12 mouse cellular contexts compared by ENCODE assay signal in the genomic region with DNA sequence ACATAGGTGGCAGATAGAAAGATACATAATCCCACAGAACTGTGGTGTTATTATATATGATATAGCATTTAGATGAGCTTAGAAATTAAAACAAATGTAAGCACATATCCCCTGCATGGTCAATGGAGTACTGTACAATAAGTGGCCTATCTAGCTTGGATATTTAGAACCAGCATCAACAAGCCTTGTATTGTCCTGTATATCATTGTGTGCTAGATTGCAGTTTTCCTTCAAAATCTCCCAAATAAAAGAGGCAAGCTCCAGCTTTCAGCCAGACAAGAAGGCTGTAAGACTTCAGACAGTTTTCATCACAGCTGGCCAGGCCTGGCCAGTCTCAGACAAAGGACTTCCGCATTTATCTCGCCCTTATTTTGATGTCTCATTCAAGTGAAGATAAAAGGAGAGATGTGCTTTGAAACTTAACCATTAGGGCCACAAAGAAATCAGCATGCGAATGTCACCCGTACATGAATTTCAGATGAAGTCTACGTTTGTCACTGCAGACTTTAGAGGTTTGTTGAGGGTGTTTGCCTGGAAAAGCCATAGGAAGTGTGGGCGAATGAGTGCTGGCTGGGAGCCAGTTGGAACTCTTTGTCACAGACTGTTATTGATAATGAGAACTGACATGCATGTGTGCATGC.
DNase-seq lines count a peak whose midpoint lies in the region; ATAC-seq and TF ChIP-seq lines count a peak whose summit lies in the region.
"Had no signal": no experiment of that assay in that cellular context is flagged by ENCODE, and none has a peak within 500 bp of the region (broad histone marks: within the 10 kb centered on the region; RNA-seq: fewer than 3 reads in every experiment).

No protein-coding gene starts in this region.

- H3K4me3 ChIP-seq in embryonic facial prominence, embryonic 10.5 days = no peak overlapping the region
- H3K4me3 ChIP-seq in heart, postnatal 0 days (ENCODE audit: low read depth, low read length) = no peak overlapping the region
- H3K4me3 ChIP-seq: gastrocnemius, adult 2 months; kidney, embryonic 15.5 days; limb, embryonic 15.5 days had no signal

- intact Hi-C loops in left cerebral cortex, postnatal 4 days (cut with DNase I) = no loop called here

- no peaks in the 10 kb centered on the region for H3K9me3 ChIP-seq in embryonic facial prominence, embryonic 10.5 days
- H3K9me3 ChIP-seq in heart, postnatal 0 days (replicated peaks; ENCODE audit: control insufficient read depth, low read length) = no peaks in the 10 kb centered on the region
- H3K9me3 ChIP-seq: kidney, embryonic 15.5 days; limb, embryonic 15.5 days had no signal

- peaks cover 12% of the 10 kb centered on the region; the same call in 1 of the 2 replicates for H3K4me1 ChIP-seq in embryonic facial prominence, embryonic 10.5 days
- H3K4me1 ChIP-seq in heart, postnatal 0 days (ENCODE audit: control insufficient read depth, insufficient read depth) = no peaks in the 10 kb centered on the region
- H3K4me1 ChIP-seq: kidney, embryonic 15.5 days; limb, embryonic 15.5 days had no signal

- no peak overlapping the region for H3K9ac ChIP-seq in heart, postnatal 0 days (replicated peaks; ENCODE audit: low read depth, low read length)
- H3K9ac ChIP-seq: kidney, embryonic 15.5 days; limb, embryonic 15.5 days had no signal

- DNase-seq in left cerebral cortex, postnatal 4 days = peak; percentile 45
- DNase-seq in left cerebral cortex, adult 11 months (ENCODE audit: low spot score) = no peak
- DNase-seq in embryonic facial prominence, embryonic 10.5 days (ENCODE audit: low spot score) = no peak
- no peak for DNase-seq in heart, postnatal 0 days (ENCODE audit: low spot score)
- peak; percentile 34 for DNase-seq in mesoderm, embryonic 11.5 days (ENCODE audit: low read depth, low spot score)
- no peak for DNase-seq in cerebellum, adult 11 months
- DNase-seq in kidney, adult 9 months = no peak
- no peak for DNase-seq in right cerebral cortex, postnatal 14 days
- DNase-seq: adrenal gland, adult 2 months; gastrocnemius, adult 2 months had no signal

- H3K4me2 ChIP-seq in heart, postnatal 0 days (ENCODE audit: low read depth, low read length) = no peak overlapping the region
- H3K4me2 ChIP-seq: kidney, embryonic 15.5 days; limb, embryonic 15.5 days had no signal

- 71% methylated on average over 6 of the region's 6 CpGs for WGBS in embryonic facial prominence, embryonic 10.5 days
- 18% methylated on average over 6 of the region's 6 CpGs for WGBS in heart, postnatal 0 days

- no peak for TF ChIP-seq EP300 in heart, postnatal 0 days (IDR thresholded peaks at IDR 0.05; ENCODE audit: low read depth)

- no peaks in the 10 kb centered on the region for H3K36me3 ChIP-seq in embryonic facial prominence, embryonic 10.5 days (replicated peaks)
- H3K36me3 ChIP-seq in heart, postnatal 0 days (replicated peaks; ENCODE audit: control insufficient read depth, insufficient read depth, low read length) = no peaks in the 10 kb centered on the region
- H3K36me3 ChIP-seq: kidney, embryonic 15.5 days; limb, embryonic 15.5 days had no signal

- H3K27ac ChIP-seq in embryonic facial prominence, embryonic 10.5 days (replicated peaks) = 0 out of 2 replicates have a peak overlapping the region, but pooled peaks have one; percentile 24
- peak overlapping the region; percentile 6; the same call in 1 of the 2 replicates for H3K27ac ChIP-seq in heart, postnatal 0 days (ENCODE audit: low read depth)
- H3K27ac ChIP-seq: gastrocnemius, adult 2 months; kidney, embryonic 15.5 days; limb, embryonic 15.5 days had no signal

- H3K27me3 ChIP-seq in embryonic facial prominence, embryonic 10.5 days (replicated peaks; ENCODE audit: low read depth, poor library complexity, severe bottlenecking) = no peaks in the 10 kb centered on the region
- H3K27me3 ChIP-seq in heart, postnatal 0 days (ENCODE audit: control insufficient read depth, insufficient read depth, low read length) = no peaks in the 10 kb centered on the region
- H3K27me3 ChIP-seq: kidney, embryonic 15.5 days; limb, embryonic 15.5 days had no signal

- ATAC-seq in heart, postnatal 0 days (ENCODE audit: insufficient read depth, low read depth) = no peak

- TF ChIP-seq CTCF in heart, postnatal 0 days (IDR thresholded peaks at IDR 0.05; ENCODE audit: low read depth) = no peak

Comparison
In these comparisons a context has a peak if more than half of its experiments do, and no peak if none do; other contexts are left out.
1. DNase-seq: peak in left cerebral cortex, postnatal 4 days (single experiment) and mesoderm, embryonic 11.5 days (single experiment); none in left cerebral cortex, adult 11 months (single experiment), embryonic facial prominence, embryonic 10.5 days (single experiment), heart, postnatal 0 days (single experiment), cerebellum, adult 11 months (single experiment), kidney, adult 9 months (single experiment) and right cerebral cortex, postnatal 14 days (single experiment).